Mouse (Mus musculus): ENCODE measurements around the gene 9530077C05Rik. TPM values are rescaled to one million over a fixed set of nuclear protein-coding genes. Genes with fewer than 3 reads are reported as not detected.
"Not testable (repeated sequence)": the region's sequence is repeated elsewhere in the genome, so short reads cannot be mapped to it uniquely, and the experiment has no call there.

9530077C05Rik gene
- polyA plus RNA-seq, 1 experiment from 2014 or later = 2.5 TPM

- ATAC-seq (replicated peaks; ENCODE audit: low FRiP score) = peak; percentile 80
- Histone ChIP-seq H3K4me1 (replicated peaks; ENCODE audit: control insufficient read depth, insufficient read depth, low read length) (peaks cover 21% of the 10 kb centered on the region), H3K27me3 (replicated peaks; ENCODE audit: control insufficient read depth, insufficient read depth, low read length) (no peaks in the 10 kb centered on the region), H3K36me3 (ENCODE audit: control insufficient read depth, insufficient read depth, low read length) (no peaks in the 10 kb centered on the region; the same call in 1 of the 2 replicates), H3K9ac (ENCODE audit: low read depth, low read length) (peak overlapping the region; percentile 98), H3K27ac (ENCODE audit: low read depth, low read length) (peak overlapping the region; percentile 98), H3K4me3 (ENCODE audit: low read depth, low read length) (peak overlapping the region; percentile 94), H3K4me2 (peak overlapping the region; percentile 92), H3K9me3 (ENCODE audit: control insufficient read depth, low read length) (no peaks in the 10 kb centered on the region)
- no peak for DNase-seq (ENCODE audit: low spot score)
- WGBS = under 1% methylated on average over 41 of the region's 41 CpGs
Measured at GRCm38 (mm10) chr9:22388401-22388980, 22.8 kb upstream of the 9530077C05Rik start.

DNA sequence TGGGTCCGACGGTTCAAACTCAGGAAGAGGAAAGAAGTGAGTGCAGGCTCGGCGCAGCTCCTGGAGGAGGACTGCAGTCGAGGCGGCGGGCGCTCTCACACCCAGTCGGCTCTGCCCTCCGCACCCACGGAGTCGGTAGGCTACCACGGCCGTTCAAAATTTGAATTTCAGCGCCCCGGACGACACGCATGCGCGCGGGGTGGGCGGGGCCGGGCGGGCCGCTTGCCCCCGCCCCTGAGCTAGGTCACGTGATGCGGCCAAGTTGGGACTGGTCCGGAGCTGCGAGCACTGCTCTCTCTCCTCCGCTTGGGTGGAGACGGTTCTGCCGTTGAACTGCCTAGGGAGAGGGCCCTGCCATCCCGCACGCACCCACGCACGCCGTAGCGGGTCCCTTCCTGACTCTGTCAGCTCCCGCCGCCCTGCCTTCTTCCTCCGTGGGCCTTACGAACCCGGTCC, 22.3 kb upstream of the 9530077C05Rik start, which contains the start of gene Anln:
TSS of gene Anln (minus strand) at position 168 of the 456 bp plus-strand sequence.
- H3K4me3 ChIP-seq (ENCODE audit: low read depth, low read length) = peak within 1 kb of the TSS; percentile 94
- under 1% methylated on average over 42 of the region's 44 CpGs for WGBS
- DNase-seq (ENCODE audit: low spot score) (peak; percentile 97), ATAC-seq (replicated peaks; ENCODE audit: low FRiP score) (peak; percentile 94)
- H3K27ac ChIP-seq (ENCODE audit: low read depth, low read length) = peak within 1 kb of the TSS; percentile 98
- H3K4me2 ChIP-seq = peak within 1 kb of the TSS; percentile 92
- H3K9me3 ChIP-seq (ENCODE audit: control insufficient read depth, low read length) = no peaks in the 10 kb centered on the region
- peaks cover 21% of the 10 kb centered on the region for H3K4me1 ChIP-seq (replicated peaks; ENCODE audit: control insufficient read depth, insufficient read depth, low read length)
- peak within 1 kb of the TSS; percentile 98 for H3K9ac ChIP-seq (ENCODE audit: low read depth, low read length)
- no peaks in the 10 kb centered on the region; the same call in 1 of the 2 replicates for H3K36me3 ChIP-seq (ENCODE audit: control insufficient read depth, insufficient read depth, low read length)
- no peaks in the 10 kb centered on the region for H3K27me3 ChIP-seq (replicated peaks; ENCODE audit: control insufficient read depth, insufficient read depth, low read length)

DNA sequence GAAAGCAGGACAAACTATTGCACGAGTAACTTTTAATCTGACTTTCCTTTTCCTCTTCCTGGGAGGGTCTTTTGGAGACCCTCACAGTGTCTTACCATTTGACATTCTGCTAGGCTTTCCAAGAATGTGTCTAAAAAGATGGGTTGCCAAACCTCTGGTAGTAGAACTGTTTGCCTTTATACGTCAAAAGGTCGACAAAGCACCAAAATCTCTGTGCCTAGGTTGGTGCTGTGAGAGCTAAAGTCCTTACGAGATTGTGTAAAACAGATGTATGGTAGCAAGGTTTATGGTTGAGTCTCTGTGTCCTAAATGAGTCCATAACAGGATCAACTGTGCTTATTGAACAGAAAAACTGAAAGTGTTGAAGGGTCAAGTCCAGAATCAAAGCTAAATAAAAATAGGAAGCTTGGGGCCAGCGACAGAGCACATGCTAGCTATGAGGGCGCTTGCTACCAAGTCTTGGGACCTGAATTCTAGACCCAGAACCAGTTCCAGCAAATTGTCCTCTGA, 21.5 kb upstream of the 9530077C05Rik start:
- Histone ChIP-seq H3K4me1 (replicated peaks; ENCODE audit: control insufficient read depth, insufficient read depth, low read length) (peaks cover 21% of the 10 kb centered on the region), H3K4me2 (peak overlapping the region; percentile 92), H3K27ac (ENCODE audit: low read depth, low read length) (peak overlapping the region; percentile 98), H3K4me3 (ENCODE audit: low read depth, low read length) (peak overlapping the region; percentile 94), H3K9ac (ENCODE audit: low read depth, low read length) (peak overlapping the region; percentile 98), H3K9me3 (ENCODE audit: control insufficient read depth, low read length) (no peaks in the 10 kb centered on the region), H3K36me3 (ENCODE audit: control insufficient read depth, insufficient read depth, low read length) (no peaks in the 10 kb centered on the region; the same call in 1 of the 2 replicates), H3K27me3 (replicated peaks; ENCODE audit: control insufficient read depth, insufficient read depth, low read length) (no peaks in the 10 kb centered on the region)
- no peak for ATAC-seq (replicated peaks; ENCODE audit: low FRiP score)
- DNase-seq (ENCODE audit: low spot score) = no peak
- 53% methylated on average over 6 of the region's 6 CpGs for WGBS

DNA sequence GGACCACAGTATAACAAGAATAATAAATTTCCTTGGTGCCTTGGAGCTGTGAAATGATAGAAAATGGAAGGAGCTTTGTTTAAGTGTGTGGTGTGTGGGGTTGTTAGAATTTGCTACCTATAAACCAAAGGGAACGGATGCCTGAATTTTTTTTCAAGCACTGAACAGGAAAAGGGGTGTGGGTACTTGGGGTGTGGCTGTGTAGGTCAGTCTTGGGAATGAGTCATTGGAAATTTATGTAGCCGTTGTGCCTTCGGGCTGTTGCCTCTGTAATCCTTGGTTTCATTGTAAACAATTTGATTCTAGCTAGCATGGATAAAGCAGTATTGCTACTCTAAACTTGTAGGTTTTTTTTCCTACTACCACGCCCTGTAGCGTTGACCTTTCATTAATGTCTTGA, 20.9 kb upstream of the 9530077C05Rik start:
- DNase-seq (ENCODE audit: low spot score) (no peak), ATAC-seq (replicated peaks; ENCODE audit: low FRiP score) (no peak)
- no peak overlapping the region for H3K27ac ChIP-seq (ENCODE audit: low read depth, low read length)
- no peaks in the 10 kb centered on the region; the same call in 1 of the 2 replicates for H3K36me3 ChIP-seq (ENCODE audit: control insufficient read depth, insufficient read depth, low read length)
- no peak overlapping the region for H3K4me2 ChIP-seq
- H3K4me1 ChIP-seq (replicated peaks; ENCODE audit: control insufficient read depth, insufficient read depth, low read length) = peaks cover 20% of the 10 kb centered on the region
- WGBS = 71% methylated on average over 5 of the region's 5 CpGs
- H3K27me3 ChIP-seq (replicated peaks; ENCODE audit: control insufficient read depth, insufficient read depth, low read length) = no peaks in the 10 kb centered on the region
- no peaks in the 10 kb centered on the region for H3K9me3 ChIP-seq (ENCODE audit: control insufficient read depth, low read length)
- H3K4me3 ChIP-seq (ENCODE audit: low read depth, low read length) = no peak overlapping the region
- no peak overlapping the region for H3K9ac ChIP-seq (ENCODE audit: low read depth, low read length)

DNA sequence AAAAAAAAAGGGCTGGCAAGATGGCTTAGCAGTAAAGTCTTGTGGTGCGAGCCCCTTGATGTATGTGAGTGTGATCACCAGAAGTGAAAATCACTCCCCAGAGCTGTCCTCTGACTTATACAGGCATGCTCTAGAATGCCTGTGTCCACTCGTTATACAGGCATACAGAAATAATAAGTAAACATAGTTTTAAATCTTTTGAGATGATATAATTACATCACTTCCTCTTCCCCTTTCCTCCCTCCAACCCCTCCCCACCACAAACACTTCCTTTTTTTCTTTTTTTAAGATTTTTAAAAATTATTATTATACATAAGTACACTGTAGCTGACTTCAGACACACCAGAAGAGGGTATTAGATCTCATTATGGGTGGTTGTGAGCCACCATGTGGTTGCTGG, 16.6 kb upstream of the 9530077C05Rik start:
- H3K9me3 ChIP-seq (ENCODE audit: control insufficient read depth, low read length) = no peaks in the 10 kb centered on the region
- 78% methylated on average over 2 of the region's 2 CpGs for whole genome bisulfite sequencing
- H3K4me3 ChIP-seq (ENCODE audit: low read depth, low read length) = no peak overlapping the region
- H3K4me2 ChIP-seq = no peak overlapping the region
- H3K27ac ChIP-seq (ENCODE audit: low read depth, low read length) = no peak overlapping the region
- DNase-seq (ENCODE audit: low spot score) (no peak), ATAC-seq (replicated peaks; ENCODE audit: low FRiP score) (no peak)
- H3K36me3 ChIP-seq (ENCODE audit: control insufficient read depth, insufficient read depth, low read length) = no peaks in the 10 kb centered on the region
- H3K4me1 ChIP-seq (replicated peaks; ENCODE audit: control insufficient read depth, insufficient read depth, low read length) = peaks cover under 1% of the 10 kb centered on the region; the same call in 1 of the 2 replicates
- no peaks in the 10 kb centered on the region for H3K27me3 ChIP-seq (replicated peaks; ENCODE audit: control insufficient read depth, insufficient read depth, low read length)
- no peak overlapping the region for H3K9ac ChIP-seq (ENCODE audit: low read depth, low read length)

DNA sequence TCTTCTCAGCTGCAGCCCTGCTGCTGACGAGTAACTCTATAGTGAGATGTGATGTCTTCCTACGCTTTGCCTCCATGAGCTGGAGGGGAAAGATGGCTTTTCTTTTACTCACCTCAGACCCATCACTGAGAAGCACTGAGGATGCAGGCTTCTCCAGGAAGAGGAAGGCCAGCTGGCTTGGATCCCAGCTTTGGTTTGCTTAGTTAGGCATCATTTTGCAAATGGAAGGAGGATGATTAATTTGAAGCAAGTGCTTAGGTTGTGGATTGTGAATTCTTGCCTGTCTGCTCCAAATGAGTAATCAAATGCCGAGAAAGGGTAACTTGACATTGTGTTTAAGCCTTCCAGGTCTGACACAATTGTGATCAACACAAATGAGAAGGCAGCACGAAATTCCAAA, 12.3 kb upstream of the 9530077C05Rik start:
- Histone ChIP-seq H3K4me3 (ENCODE audit: low read depth, low read length) (no peak overlapping the region), H3K9me3 (ENCODE audit: control insufficient read depth, low read length) (no peaks in the 10 kb centered on the region), H3K27me3 (replicated peaks; ENCODE audit: control insufficient read depth, insufficient read depth, low read length) (no peaks in the 10 kb centered on the region), H3K4me1 (replicated peaks; ENCODE audit: control insufficient read depth, insufficient read depth, low read length) (no peaks in the 10 kb centered on the region), H3K9ac (ENCODE audit: low read depth, low read length) (no peak overlapping the region), H3K27ac (ENCODE audit: low read depth, low read length) (no peak overlapping the region), H3K4me2 (no peak overlapping the region), H3K36me3 (ENCODE audit: control insufficient read depth, insufficient read depth, low read length) (no peaks in the 10 kb centered on the region)
- no peak for DNase-seq (ENCODE audit: low spot score)
- ATAC-seq (replicated peaks; ENCODE audit: low FRiP score) = no peak
- 75% methylated on average over 4 of the region's 4 CpGs for WGBS

DNA sequence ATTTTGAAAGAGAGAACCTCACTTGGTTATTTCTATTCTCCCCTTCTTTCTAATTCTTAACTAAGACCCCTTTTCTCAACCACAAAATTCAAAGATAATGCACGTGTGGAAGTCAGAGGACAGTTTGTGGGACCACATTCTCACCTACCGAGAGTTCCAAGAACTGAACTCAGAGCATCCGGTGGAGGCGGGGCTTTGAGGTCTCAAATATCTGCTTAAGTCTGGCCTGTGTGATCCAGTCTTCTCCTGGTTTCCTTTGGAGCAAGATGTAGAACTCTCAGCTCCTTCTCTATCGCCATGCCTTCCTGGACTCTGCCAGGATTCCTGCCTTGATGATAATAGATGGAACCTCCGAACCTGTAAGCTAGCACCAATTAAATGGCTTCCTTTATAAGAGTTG, 9.3 kb upstream of the 9530077C05Rik start:
- ATAC-seq (replicated peaks; ENCODE audit: low FRiP score) (no peak), DNase-seq (ENCODE audit: low spot score) (no peak)
- Histone ChIP-seq H3K4me2 (no peak overlapping the region), H3K9ac (ENCODE audit: low read depth, low read length) (no peak overlapping the region), H3K4me3 (ENCODE audit: low read depth, low read length) (no peak overlapping the region), H3K4me1 (replicated peaks; ENCODE audit: control insufficient read depth, insufficient read depth, low read length) (no peaks in the 10 kb centered on the region), H3K27ac (ENCODE audit: low read depth, low read length) (no peak overlapping the region), H3K9me3 (ENCODE audit: control insufficient read depth, low read length) (no peaks in the 10 kb centered on the region), H3K27me3 (replicated peaks; ENCODE audit: control insufficient read depth, insufficient read depth, low read length) (no peaks in the 10 kb centered on the region), H3K36me3 (ENCODE audit: control insufficient read depth, insufficient read depth, low read length) (no peaks in the 10 kb centered on the region)
- WGBS = 76% methylated on average over 6 of the region's 6 CpGs

- DNase-seq (ENCODE audit: low spot score) = no peak
- ATAC-seq (replicated peaks; ENCODE audit: low FRiP score) = no peak
- H3K4me2 ChIP-seq = no peak overlapping the region
- no peaks in the 10 kb centered on the region for H3K9me3 ChIP-seq (ENCODE audit: control insufficient read depth, low read length)
- no peaks in the 10 kb centered on the region for H3K36me3 ChIP-seq (ENCODE audit: control insufficient read depth, insufficient read depth, low read length)
- no peaks in the 10 kb centered on the region for H3K4me1 ChIP-seq (replicated peaks; ENCODE audit: control insufficient read depth, insufficient read depth, low read length)
- WGBS = 79% methylated on average over 3 of the region's 3 CpGs
- H3K4me3 ChIP-seq (ENCODE audit: low read depth, low read length) = no peak overlapping the region
- no peak overlapping the region for H3K27ac ChIP-seq (ENCODE audit: low read depth, low read length)
- H3K9ac ChIP-seq (ENCODE audit: low read depth, low read length) = no peak overlapping the region
- H3K27me3 ChIP-seq (replicated peaks; ENCODE audit: control insufficient read depth, insufficient read depth, low read length) = no peaks in the 10 kb centered on the region
Measured at GRCm38 (mm10) chr9:22402976-22403375, 8.3 kb upstream of the 9530077C05Rik start.

DNA sequence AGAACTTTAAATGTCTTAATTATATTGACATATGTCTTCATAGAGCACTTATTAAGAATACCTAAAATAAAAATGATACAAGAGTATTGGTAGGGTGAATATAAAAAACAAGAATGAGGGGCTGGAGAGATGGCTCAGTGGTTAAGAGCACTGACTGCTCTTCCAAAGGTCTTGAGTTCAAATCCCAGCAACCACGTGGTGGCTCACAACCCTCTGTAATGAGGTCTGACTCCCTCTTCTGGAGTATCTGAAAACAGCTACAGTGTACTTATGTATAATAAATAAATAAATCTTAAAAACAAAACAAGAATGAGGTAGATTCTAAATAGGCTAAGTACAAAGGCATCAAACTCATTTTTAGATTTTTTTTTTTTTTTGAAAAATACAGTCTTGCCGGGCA, 7.8 kb upstream of the 9530077C05Rik start:
- not testable (repeated sequence) for ATAC-seq (replicated peaks; ENCODE audit: low FRiP score); H3K27ac ChIP-seq (ENCODE audit: low read depth, low read length); H3K9me3 ChIP-seq (ENCODE audit: control insufficient read depth, low read length); H3K4me1 ChIP-seq (replicated peaks; ENCODE audit: control insufficient read depth, insufficient read depth, low read length); DNase-seq (ENCODE audit: low spot score); H3K27me3 ChIP-seq (replicated peaks; ENCODE audit: control insufficient read depth, insufficient read depth, low read length); H3K36me3 ChIP-seq (ENCODE audit: control insufficient read depth, insufficient read depth, low read length); H3K4me3 ChIP-seq (ENCODE audit: low read depth, low read length); H3K9ac ChIP-seq (ENCODE audit: low read depth, low read length); H3K4me2 ChIP-seq
- 77% methylated on average over 2 of the region's 2 CpGs for WGBS

Data from liver, embryonic 11.5 days (tissue).